Mouse (Mus musculus) thymus, postnatal 36 days (tissue): ENCODE results near the gene Rbbp9.
"Not testable (repeated sequence)": the region's sequence is repeated elsewhere in the genome, so short reads cannot be mapped to it uniquely, and the experiment has no call there.

ENCODE experiments used
- DNase-seq, 2 experiments: peaks; one replicate each; pipeline ENCODE4 v3.0.0; 2022; ENCODE audit warnings: mixed read lengths in 2 of 2

Gene Rbbp9

DNA sequence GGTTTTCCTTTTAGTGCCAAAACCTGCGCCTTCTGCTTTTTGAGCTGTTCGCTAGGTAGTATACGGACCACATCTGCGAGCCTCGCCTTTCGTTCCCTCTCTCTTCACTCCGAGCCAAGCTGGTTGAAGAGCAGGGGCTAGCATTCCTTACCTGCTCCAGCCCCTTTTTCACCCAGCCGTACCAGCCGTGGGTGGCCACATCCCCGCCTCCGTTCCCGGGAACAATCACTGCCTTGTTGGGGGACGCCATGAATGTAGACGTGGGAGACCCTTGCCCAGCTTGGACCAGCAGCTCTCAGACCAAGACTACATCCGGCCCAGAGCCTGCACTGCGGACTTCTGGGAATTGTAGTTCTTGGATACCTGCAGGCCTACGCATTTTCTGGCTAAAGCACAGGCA, at the start of gene Rbbp9:
Gene Rbbp9, minus strand, starts transcription at position 341 of the 400 bp plus-strand sequence.
- DNase-seq = peak; percentile 45 to 51

DNA sequence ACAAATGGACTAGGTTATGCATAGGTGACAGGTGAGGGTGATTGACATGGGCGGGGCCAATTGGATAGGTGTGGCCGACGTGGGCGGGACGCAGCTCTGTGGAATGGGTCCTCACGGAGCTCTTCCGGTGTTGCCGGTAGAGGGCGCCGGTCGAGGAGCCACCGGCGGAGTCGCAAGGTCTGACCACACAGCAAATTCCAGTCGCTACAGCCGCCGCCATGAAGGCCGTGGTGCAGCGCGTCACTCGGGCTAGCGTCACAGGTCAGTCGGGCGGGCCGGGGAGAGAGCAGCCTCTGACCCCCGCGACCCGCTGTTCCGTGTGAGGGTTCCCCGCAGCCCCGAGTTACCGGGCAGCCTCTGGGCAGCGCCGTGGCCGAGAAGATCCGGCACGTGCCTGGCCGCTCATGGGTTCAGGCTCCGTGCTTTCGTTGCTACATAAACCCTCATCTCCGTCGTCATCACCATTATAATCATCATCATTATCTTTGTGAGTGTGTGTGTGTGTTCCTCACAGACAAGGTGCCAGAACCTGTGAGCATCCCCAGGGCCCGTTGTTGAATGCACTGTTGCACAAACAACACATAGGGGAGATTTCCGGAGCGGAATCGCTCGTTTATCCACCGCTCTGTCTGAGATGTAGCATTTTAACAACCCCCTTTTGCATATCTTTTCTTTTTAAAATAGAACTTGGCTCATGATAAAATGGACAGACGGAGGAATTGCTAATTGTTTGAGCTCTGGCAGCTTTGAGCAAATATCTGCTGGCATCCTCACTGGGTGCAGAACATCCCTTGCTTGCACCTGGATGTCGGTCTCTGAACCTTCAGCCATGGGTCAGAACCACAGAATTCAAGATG, 49.4 kb upstream of the Rbbp9 start, which contains the start of gene Dtd1:
Gene Dtd1, plus strand, starts transcription at position 67 of the 857 bp plus-strand sequence.
- peak; percentile 85 for DNase-seq

DNA sequence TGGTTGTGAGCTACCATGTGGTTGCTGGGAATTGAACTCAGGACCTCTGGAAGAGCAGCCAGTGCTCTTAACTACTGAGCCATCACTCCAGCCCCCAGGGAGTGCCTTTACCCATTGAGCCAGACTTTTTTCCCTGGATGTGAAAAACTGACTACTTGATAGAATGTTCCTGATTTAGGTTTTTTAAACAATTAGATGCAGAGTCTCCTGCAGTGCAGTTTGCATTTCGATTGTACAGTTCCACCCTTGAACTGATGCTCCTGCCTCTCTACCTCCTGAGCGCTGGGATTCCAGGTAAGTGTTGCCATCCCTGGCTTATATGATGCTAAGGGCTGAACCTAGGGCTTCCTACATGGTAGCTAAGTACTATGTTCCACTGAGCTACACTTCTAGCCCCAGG, 47.3 kb upstream of the Rbbp9 start:
- DNase-seq = no peak

DNA sequence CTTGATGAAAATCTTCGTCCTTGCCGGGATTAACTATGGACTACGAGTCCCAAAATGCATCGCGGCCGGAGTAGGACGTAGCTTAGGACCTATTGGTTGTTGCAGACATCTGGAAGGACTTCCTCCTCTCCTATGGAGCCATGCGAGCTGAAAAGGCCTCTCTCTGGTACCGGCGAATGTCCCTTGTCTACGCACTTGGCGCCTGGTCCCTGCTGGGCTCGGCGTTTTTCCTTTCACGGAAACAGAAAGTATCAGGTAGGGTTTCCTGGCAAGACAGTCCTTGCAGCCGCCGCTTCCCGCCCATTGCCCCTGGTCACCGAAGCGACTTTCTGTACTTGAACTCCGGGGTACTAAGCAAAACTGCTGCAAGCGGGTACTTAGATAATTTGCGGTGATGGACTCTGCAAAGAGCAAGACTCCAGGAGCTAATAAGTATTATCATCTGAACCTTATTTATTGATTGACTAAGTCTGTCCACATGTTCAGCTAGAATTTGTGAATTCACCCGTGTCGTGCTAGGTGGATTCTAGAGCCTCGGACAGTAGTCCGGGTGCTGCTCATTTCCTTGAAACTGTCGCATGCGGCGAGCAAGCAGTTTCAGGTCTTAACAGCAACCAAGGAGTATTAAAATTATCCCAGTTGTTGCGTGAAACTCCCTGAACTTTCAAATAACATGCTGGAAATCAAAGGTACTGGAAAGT, 43.4 kb upstream of the Rbbp9 start, which contains the start of gene Smim26:
Gene Smim26, plus strand, starts transcription at position 104 of the 701 bp plus-strand sequence.
- peak; percentile 70 to 74 for DNase-seq

DNA sequence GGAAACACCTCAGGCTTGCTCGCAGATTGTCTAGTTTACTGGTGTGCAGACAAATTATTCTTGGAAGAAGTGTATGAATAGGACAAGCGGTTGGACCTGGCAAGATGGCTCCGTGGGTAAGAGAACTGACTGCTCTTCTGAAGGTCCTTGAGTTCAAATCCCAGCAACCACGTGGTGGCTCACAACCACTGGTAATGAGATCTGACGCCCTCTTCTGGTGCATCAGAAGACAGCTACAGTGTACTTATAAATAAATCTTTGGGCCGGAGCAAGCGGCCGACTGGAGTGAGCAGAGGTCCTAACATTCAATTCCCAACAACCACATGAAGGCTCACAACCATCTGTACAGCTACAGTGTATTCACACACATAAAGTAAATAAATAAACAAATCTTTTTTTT, 42.4 kb upstream of the Rbbp9 start:
- DNase-seq = not testable (repeated sequence)

DNA sequence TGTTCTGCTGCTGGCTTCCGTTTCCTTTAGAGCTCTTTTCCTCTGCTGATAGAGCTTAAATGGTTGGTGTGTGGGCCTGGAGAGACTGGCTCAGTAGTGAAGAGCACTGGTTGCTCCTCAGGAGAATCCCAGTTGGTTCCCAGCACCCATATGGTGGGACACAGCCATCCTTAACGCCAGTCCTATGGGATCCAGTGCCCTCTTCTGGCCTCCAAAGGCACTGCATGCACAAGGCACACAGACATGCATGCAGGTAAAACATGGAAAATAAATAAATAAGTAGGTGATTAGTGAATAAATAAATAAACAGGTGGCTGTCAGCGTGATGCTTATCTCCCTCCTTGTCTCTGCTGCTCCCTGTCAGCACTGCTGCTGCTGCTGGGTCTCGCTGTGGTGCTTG, 38.1 kb upstream of the Rbbp9 start:
- peak in 1 of 2 experiments; percentile 4 for DNase-seq

DNA sequence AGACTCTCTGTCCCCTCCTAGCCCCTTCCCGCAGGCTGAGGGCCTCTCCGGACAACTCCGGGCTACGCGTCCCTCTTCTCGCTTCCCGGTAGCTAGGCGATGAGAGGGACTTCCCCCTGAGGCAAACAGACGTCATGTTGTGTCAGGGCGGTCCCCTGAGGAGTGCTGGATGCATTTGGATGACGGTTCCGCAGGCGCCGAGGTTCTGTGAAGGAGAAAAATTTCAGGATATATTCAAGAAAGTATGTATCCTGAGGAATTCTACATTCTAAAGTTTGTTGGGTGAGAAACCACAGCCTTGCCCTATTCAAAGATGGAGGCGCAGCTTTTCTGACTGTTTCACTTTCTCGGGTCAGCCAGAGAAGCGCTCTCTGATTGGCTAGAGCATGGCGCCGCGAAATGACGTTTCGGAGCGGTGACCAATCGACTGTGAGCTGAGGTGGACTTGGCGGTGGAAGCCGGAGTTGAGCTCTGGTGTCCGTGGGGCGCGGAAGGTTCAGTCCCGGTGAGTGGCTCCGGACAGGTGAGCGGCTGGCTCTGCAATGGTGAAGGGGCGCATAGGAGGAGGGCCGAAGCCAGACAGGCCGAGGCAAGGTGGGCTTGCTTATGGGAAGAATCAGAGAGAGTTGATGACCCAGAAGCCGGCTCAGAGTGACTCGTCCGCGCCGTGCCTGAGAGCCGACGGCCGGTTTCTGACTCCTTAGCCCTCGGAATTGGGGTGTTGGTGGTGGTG, 5.3 kb upstream of the Rbbp9 start, which contains the start of gene Sec23b:
Gene Sec23b, plus strand, starts transcription at position 410 of the 733 bp plus-strand sequence.
- DNase-seq = peak; percentile 95

DNA sequence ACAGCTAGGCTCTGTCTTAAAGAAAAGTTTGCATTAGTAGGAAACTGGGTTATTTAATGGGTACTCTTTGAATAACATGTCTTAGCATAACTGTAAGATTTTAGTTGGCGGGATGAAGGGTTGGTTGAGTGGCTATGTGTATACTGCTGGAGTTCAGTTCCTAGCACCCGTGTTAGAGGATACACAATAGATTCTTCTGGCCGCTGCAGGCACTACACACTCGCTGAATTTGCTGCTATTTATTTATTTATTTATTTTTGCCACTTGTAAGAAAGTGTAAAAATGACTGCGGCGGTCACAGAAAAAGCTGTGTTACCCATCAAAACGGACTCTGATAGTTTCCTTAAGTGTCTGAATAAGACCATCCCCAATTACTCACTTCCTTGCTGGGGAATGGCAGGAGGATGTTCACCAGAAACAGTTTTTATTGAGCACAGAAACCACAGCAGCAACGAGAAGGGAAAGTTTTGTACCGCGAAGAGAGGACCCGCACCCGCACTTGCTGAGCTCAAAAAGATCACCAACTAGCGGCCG, 4.7 kb upstream of the Rbbp9 start:
- peak in 1 of 2 experiments; percentile 2 for DNase-seq

DNA sequence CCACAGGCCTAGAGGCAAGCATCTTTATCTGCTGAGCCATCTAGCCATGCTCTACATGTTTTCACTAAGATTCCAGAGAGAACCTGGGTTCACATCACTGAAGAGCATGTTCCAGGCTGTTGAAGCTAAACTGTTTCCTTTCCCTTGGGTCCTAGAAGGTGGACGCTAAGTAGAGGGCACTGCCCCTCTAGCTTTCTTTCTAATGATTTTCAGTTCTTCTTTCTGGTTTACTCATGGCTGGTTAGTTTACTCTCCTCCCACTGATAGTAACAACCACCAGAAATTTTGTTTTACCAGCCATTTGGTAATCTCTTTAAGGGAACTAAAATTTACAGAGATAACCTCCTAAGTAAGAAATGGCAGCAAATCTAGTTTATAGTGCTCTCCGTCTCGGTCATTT, 3.2 kb upstream of the Rbbp9 start:
- no peak for DNase-seq

DNA sequence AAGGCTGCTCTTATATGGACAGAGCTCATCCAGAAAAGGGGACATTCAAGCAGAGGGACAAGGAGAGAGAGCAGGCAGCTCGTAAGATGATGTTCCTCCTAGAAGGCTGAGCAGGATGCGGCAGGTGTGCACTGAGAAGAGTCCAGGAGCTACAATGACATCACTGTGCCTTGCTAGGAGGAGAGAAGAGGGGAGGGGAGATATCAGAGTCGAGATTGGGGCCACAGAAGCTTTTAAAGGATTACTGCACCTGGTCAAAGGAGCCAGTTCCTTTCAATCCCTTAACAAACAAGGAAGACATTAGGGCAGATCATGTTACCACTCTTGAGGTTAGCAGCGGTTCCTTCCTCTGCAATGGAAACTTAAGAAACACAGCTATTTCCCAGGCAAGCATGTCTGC, 3.1 kb downstream of the Rbbp9 start:
- DNase-seq = no peak

DNA sequence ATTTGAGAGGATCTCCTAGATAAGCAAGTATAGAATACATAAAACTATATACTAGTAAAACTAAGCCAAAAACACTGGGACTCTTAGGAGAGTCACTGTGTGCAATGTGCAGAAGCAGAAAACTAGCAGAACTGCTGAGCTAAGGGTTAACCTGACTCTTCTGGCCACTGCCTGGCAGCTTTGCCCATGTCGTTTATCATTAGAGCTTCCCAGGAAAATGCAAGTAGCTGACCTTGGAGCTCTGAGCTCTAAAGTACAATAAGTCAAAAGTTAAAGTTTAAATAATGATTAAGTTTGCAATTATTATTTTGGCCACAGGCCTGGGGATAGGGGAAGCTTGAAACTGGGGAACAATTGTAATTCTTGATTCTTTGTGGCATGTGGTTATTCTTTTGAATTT, 5.2 kb downstream of the Rbbp9 start:
- DNase-seq = no peak

DNA sequence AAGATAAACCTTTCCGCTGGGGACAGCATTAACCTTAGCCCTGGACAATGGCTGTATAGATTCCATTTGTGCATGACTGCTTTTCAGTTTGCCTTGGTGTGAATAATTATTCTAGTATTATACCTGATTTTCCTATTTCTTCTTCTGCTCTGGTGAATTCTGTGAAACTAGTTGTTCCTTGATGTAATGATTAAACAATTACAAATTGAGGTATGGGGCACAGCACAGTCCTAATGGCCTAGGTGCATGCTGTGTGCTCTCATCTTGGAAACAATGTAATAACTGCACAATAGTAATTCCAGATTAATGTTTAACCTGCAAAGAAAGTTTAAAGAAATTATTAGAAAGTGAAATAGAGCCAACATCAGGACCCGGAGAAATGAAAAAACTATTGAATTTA, 5.6 kb downstream of the Rbbp9 start:
- no peak for DNase-seq

DNA sequence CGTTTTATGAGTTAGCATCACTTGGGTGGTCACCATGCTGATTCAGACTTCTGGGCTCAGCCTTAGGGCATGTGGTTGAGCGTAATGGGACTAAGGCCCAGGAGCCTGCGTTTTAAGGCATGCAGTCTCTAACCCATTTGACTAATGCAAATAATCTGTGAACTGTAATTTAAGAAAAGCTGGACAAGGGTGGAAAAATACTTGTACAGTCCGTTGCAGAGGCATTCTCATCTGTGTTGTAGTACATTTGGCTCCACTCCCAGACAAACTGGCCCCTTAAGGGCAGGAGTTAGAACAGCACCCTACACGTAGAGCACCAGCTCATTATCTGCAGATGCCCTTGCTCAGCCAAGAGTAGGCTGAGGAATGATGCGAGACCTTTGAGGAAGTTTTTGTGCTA, 6.0 kb downstream of the Rbbp9 start:
- DNase-seq = no peak

DNA sequence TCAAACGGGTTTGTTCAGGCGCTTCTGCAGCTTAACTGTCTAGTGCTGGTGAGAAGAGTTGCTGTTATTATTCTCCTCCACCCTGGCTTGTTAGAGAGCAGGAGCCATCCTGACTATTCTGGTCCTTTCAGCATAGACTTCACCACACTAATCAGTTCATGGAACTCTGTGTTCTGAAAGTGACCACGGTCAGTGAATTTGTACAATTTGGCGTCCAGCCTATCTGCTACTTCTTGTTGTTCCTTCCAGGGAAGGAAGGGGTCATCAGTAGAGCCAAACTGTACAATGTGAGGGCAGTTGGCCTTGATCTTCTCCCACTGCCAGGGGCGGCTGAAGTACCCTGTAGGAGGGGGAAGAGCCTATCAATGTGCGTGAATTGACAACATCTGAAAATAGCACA, 7.0 kb downstream of the Rbbp9 start:
- no peak for DNase-seq

DNA sequence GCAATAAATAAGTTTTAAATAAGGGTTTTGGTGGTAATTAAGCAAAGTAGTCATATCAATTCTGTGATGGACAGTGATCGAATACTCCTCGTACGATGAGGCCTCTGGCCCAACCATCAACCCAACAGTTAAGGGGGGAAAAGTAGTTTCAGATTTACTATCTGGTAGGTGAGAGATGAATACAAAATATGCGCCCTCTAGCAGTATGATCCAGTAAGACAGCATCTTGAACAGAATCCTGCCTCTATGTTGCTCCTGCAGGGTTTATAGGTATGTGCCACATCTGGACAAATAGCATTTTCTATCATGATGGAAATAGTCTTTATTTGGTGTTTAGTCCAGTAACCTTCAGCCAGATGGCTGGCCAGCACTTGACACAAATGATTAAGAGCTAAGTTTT, 9.4 kb downstream of the Rbbp9 start:
- DNase-seq = no peak

DNA sequence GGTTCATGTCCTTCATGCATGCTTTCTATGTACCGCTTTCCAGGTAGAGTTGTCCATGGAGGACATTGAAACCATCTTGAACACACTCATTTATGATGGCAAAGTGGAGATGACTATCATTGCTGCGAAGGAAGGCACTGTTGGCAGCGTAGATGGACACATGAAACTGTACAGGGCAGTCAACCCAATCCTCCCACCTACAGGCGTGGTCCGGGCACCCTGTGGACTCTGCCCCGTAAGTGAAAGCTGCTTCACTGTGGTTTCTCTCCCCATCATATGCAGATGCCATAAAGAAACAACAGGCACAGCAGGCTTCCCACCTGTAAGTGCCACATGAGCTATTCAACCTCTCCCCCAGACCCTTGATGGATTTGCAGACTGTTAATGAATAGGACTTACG, 13.5 kb downstream of the Rbbp9 start:
- DNase-seq = no peak

DNA sequence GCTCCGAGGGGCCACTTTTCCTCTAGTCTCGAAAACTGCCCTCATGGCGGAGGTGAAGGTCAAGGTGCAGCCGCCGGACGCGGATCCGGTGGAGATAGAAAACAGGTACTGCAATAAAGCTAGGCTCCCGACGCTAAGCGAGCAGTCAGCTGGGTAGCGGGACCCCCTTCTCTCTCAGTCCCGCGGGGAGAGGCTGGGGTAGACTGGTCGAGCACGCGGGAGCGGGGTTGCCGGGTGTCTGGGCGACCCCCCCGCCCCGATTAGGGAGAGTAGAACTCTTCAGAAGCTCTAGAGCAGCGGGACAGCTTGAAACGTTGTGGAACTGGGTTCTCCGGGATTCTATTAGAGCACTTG, 22.9 kb downstream of the Rbbp9 start:
- DNase-seq = no peak

DNA sequence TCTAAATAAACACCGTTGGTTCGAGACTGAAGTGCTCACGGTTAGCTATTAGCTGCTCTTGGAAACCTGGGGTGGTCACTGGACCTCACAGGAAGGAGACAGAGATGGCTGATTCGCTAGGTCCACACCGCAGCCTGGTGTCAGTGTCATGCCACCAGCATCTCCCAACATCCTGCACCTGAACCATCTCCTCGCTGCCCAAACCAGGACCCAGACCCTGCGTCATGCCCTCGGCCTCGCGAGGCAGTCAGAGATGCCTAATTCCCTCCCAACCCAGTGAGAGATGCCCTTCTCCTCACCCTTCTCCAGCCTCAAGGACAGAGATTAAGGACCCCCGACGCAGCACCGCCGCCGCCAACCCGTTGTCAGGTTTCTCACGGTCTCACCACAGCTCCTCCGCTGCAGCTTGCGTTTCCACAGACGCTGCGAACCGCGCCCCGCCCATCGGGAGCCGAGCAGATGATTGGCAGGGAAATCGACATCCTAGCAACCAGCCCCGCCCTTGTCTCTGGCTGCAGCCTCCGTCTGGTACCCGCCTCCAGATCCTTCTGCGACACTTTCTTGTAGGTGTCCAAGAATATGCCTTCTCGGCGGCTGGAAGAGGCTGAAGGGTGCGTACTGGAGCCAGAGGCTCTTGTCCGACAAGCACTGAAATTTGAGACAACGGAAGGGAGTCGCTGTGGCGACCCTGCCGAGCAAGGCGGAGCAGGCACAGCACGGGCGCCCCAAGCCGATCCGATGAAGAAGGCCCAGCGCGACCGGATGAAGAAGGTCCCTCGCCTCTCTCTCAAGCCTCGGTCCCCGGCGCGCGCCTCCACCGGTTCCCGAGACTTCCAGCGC, 23.5 kb downstream of the Rbbp9 start, which contains the start of the genes Dzank1 and Polr3f:
Gene Dzank1, minus strand, starts transcription at position 434 of the 840 bp plus-strand sequence.
Gene Polr3f, plus strand, starts transcription at position 738 of the 840 bp plus-strand sequence.
- peak; percentile 95 to 96 for DNase-seq

DNA sequence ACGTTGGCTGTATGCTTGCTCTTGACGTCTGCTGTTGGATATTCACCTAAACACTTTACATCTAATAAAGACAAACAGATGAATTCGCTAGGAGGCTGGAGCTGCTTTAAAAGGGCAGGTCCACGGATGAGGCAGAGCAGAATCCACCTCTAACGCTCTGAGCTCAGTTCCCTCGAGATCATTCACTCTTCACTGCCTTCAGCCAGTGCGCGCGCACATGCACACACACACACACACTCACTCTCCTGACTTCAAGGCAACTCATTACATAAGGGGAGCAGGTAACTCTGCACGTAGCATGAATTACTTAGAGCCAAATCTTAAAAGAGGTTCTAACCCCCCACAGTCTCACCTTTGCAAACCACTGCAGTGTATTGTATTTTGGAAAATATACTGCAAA, 24.8 kb downstream of the Rbbp9 start:
- DNase-seq = no peak

DNA sequence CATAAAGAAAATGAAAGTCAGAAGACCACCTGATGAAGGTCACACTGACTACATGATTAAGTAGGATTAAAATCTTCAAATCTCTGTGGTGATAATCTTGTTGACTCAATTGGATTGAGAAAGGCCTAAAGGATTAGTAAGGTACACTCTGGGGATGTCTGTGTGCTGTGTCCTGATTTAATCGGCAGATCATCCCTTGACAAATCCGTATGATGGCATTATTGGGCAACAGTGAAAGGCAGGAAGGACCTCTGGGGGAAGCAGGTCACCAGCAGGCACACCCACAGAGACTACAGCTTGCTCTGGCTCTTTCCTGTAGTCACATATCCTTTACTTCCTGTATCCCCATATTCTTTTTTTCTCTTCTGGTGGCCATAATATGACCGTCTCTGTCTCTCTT, 30.9 kb downstream of the Rbbp9 start:
- DNase-seq = no peak

DNA sequence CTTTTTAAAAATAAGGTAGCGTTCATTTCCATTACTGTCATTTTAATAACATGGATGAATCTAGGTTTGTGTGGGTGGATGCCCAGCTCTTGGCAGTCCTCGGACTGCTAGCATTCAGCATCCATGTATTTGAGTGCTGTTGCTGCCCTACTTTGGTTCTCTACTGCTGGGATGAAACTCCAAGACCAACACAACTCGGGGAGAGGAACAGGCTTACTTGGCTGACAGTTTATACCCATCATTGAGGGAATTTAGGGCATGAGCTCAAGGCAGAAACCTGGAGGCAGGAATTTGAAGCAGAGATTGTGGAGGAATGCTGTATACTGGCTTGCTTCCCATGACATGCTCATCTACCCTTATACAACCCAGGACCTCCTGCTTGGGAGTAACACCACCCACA, 36.0 kb downstream of the Rbbp9 start:
- no peak for DNase-seq

DNA sequence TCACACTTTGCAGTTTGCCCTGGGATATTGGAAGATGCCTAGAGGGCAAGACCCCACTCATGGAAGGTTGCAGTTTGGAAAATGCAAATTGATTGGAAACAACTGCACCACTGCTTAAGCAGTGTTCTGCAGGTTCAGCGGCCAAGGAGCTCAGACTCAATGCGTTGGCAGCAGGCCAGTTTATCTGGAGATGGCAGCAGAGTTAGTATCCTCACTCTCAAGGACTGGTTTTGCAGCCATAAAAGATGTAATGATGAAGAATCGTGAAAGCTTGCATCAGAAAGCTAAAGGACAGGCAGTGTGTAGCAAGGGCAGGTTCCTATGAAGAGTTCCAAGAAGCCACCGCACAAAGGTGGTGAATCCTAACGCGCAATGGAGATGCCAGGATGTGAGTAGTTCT, 48.5 kb downstream of the Rbbp9 start:
- no peak for DNase-seq
